Mouse (Mus musculus) c-Kit-positive CD71-negative TER-119-negative erythroid progenitor cells, embryonic 14.5 days (primary cell): Measurements from ENCODE around the gene Vmn1r45.
"Not testable (repeated sequence)": the region's sequence is repeated elsewhere in the genome, so short reads cannot be mapped to it uniquely, and the experiment has no call there.

ENCODE experiments used
- DNase-seq: peaks from one replicate; pipeline ENCODE4 v3.0.0-alpha.2; 2013; ENCODE audit warnings: low read depth

Gene Vmn1r45

DNA sequence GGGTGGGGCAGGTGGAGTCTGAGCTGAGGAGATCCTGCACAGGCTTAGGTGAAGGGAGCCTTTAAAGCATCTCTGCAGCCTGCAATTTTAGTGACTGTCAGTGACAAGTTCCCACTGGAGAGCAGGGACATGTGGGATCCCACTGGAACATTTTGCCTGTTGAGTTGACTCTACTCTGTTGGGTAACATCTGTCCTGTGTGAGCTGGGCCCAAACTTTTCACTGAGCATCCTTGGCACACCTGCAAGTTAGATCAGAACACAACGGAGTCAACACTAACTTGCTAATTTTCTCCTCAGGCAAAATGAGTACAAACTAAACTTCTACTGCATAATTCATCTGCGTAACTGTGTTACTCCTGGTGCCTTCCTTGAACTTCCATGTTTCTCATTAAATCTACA, at the start of gene Vmn1r45:
Gene Vmn1r45, minus strand, starts transcription at position 101 of the 400 bp plus-strand sequence.
- DNase-seq = not testable (repeated sequence)

DNA sequence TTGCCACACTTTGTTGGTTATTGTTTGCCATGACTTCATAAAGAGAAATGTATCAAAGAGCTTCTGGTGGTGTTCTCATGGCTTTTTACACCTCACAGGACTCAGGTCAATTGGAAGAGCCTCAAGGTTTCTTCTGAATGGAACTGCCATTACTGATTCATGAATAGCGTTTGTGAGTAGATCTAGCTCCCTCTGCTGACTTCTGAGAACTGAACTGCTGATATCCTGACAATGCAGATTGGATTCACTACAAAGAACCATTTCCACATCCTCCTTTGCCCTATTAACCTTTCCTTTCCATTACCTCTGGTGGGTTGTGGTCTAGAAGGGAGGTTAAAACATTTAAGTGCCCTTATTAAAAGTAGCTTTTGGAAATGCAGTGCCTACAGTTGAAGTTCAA, 45.6 kb upstream of the Vmn1r45 start:
- no peak for DNase-seq

DNA sequence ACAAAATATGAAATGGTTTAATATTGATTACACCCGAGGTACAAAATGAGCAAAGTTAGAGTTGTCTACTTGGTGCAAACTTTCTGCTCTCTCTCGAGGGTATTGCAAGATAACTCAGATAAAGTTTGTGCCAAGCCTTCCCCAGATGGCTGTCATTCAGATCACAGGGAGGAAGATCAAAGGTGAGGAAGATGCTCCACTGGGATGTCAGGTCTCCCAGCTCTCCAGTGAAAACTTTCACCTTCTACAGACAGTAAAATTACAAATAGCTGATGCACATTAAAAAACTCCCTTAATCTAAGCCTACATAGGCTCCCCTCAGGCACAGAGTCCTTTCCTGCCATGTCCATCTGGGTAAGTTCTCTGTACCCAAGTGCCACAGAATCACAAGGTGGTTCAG, 28.6 kb upstream of the Vmn1r45 start, which contains the start of gene Vmn1r46:
Gene Vmn1r46, plus strand, starts transcription at position 301 of the 400 bp plus-strand sequence.
- no peak for DNase-seq

DNA sequence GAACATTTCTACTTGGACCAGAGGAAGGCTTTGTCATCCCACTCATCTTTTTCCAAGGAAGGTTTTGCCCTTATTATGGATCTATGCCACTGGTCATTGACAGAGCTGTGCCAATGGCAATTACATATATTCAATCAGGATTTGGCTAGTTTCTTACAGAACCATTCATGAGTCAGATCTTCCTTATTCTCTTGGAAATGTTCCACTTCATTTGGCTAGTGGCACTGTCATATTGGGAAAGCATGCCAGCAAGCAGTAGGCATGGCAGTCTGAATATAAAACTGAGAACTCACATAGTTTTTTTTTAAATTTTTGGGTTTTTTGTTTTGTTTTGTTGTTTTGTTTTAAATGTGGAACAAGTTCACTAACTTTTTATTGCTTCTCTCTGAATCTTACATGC, 25.9 kb upstream of the Vmn1r45 start:
- no peak for DNase-seq

DNA sequence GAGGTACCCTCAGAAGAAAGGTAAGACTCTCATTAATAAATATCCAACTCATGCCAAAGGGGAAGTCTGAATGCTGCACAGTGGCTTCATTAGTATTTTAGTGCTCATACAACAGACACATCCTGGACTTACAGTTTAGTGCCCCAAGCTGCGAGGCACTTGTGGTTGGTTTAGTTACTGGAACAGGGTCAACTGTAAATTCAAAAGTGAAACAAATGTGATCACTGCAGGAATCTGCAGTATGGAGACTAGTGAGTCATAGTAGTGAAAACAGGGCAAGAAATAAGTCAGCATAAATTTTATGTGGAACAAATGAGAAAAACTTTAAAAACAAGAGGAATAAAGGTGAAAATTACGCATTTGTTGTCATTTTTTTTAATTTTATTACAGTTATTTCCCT, 13.2 kb upstream of the Vmn1r45 start:
- no peak for DNase-seq

DNA sequence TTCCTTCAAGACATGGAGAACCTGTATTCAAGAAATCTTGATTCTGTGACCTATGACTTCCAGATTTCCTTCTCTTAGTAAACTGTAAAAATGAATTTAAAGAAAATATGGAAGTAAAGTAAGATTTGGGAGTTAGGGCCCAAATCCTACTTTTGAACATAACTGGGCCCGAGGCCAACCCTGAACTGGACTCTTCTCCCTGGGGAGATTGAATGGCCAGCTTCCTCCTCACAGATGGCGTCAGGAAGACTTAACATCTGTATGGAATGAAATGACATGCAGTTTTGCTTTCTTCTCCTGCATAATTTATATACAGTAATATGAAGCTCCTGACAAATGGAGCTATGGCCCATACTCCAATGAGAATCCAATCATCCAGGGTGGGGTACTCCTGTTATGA, 528 bp upstream of the Vmn1r45 start:
- DNase-seq = no peak

DNA sequence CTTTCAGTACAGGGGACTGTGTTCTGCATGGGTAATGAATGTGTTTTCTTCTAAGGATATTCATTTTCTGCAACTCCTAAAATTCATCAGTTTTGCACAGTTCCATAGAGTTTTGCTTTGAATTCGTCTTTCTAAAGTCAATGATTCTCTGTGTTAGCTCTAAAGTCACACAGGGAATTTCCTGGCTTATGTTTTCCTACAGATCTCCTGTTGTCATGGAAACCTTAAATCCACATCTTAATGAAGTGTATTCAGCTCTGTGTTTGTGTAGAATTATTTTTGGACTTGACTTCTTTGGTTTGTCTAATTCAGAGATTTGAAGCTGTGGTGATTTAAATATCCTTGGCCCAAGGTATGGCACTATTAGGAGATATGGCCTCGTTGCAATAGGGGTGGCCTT, 56.6 kb downstream of the Vmn1r45 start:
- no peak for DNase-seq

DNA sequence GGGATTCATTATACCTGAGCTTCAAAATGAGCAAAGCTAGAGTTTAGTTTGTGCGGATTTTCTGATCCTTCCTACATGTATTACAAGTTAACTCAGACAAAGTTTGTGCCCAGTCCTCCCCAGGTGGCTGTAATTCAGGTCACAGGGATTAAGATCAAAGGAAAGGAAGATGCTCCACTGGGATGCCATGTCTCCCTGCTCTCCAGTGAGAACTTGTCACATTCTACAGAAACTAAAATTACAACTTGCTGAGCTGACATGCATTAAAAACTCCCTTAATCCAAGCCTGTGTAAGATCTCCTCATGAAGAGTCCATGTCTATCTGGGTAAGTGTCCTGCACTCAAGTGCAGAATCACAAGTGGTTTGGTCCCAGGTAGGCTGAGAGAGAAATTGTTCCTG, 57.0 kb downstream of the Vmn1r45 start, which contains the start of gene Vmn1r44:
Gene Vmn1r44, plus strand, starts transcription at position 301 of the 400 bp plus-strand sequence.
- DNase-seq = no peak
